Mouse (Mus musculus) layer of hippocampus, postnatal 14 days (tissue): ENCODE results near the gene Nrbp1. TPM values are rescaled to one million over a fixed set of nuclear protein-coding genes. Genes with fewer than 3 reads are reported as not detected.
A peak's percentile ranks its signal among the peaks of the same experiment; 100 is the strongest.
"Not testable (repeated sequence)": the region's sequence is repeated elsewhere in the genome, so short reads cannot be mapped to it uniquely, and the experiment has no call there.

Source experiments
- DNase-seq, 2 experiments: peaks; one replicate each; pipeline ENCODE4 v3.0.0; 2021 to 2022; ENCODE audit warnings: low spot score in 2 of 2, mixed read lengths in 1 of 2
- total RNA-seq, 2 experiments: library from RNA; stranded (reverse); gene quantifications; 2 replicates each; pipeline ENCODE4 v1.2.3; 2021

Nrbp1 gene
- total RNA-seq, 2 experiments from 2014 or later: 77.7 to 79.7 TPM

DNA sequence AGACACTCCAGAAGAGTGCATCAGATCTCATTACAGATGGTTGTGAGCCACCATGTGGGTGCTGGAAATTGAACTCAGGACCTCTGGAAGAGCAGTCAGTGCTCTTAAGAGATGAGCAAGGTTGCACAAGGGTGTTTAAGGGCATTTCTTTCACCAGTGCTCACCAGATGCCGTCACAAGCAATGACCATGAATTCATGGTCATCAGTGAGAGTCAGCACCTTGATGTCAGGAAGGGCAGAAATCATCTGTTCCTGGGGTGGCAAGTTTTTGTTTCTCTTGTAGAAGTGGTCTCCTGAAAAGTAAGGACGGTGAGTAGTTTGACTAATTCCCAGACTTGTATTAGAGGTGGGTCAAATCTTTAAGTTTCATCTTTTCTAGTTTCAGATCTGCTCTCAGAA, 36.8 kb upstream of the Nrbp1 start:
- no peak for DNase-seq

DNA sequence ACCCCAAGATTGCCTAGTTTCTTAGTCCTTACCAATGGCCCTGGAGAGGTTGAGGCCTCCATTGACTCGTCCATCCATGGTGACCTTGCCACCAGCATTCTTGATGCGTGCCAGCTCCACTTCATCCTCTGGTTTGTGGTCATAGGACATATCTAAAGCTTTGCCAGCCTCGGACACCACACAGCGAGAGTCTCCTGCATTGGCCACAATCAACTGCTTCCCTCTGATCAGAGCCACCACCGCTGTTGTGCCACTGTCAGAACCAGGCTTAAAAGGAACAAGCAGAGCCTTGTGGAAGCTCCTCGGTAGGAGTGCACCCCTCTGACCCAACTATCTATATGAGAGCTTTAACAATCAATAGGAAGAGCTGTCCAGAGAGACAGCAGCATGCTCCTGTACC, 36.2 kb upstream of the Nrbp1 start:
- no peak for DNase-seq

DNA sequence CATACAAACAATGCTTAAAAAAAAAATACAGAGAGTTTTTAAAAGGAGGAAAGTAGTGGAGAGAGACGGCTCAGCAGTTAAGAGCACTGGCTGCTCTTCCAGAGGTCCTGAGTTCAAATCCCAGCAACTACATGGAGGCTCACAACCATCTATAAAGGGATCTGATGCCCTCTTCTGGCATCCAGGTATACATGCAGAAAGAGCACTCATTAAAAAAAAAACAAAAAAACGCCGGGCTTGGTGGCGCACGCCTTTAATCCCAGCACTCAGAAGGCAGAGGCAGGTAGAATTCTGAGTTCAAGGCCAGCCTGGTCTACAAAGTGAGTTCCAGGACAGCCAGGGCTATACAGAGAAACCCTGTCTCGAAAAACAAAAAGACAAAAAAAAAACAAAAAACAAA, 24.1 kb upstream of the Nrbp1 start:
- DNase-seq: not testable (repeated sequence)

DNA sequence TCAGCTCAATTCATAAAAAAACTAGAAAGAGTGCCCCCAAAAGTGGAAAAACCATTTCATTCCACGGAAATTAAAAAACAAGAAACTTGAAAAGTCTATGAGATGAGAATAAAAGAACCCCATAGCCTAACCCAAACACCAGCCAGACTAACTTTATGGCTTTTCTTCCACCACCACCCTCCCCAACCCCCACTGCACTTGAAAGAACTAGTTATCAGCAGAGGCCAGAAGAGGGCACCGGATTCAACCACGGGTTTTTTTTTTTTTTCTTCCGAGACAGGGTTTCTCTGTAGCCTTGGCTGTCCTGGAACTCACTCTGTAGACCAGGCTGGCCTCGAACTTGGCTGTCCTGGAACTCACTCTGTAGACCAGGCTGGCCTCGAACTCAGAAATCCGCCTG, 22.4 kb upstream of the Nrbp1 start:
- no peak for DNase-seq

DNA sequence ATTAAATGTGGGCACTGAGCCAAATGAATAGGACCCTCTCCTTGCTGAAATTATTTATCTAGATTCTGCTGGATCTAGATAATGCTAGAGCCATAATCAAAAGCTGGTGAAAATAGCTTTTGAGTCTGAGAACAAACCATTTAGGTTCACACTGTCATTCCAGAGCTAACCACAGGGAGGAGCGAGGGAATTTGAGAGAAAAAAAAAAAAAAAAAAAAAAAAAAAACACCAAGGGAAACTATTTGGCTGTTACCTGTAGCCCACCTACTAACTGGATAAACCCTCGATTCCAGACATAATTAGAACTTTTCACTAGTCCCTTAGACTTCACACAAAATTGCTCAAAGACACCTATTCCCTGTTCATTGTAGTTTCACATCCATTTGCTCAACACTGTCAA, 21.6 kb upstream of the Nrbp1 start:
- DNase-seq: no peak

DNA sequence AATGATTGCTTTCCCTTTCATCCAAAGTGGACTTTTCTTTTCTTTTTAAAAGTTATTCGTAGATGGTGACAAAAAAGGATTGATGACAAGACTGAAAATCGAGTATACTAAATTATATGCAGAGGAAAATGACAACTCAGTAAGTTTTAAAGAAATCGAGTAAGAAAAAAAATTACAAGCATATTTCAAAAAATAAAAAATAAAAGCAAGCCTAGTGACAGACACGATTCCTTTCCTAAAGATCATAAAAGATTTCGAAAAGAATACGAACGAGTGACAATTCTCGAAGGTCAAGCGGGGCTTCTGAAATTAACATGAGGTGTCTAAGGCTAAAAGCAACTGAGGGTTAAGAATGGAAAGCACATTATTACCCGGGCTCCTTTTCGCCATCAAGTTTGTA, 21.2 kb upstream of the Nrbp1 start:
- no peak for DNase-seq

DNA sequence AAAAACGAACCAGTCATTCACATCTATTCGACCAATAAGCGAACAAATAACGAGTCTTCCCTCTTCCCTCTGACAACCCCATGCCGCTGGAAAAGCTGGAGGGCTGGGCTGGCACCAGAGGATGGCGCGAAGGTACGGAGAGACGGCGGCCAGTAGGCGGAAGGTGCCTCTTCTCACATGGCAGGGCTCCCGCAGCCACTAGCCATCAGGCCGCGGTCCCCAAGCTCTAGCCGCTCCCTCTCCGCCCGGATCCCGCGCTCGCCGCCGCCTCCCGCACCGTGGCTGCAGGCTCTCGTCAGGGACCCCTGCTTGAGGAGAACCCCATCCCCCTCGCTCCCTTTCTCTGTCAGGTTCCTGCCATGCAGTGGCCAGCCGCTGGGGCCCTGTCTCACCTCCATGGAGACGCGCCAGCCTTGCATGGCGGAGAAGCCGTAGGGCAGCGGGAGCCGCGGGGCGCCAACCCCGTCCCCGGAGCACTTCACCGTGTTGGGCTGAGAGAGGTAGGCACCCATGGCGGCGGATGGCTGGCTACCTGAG, 20.7 kb upstream of the Nrbp1 start:
- peak; percentile 51 to 63 for DNase-seq

DNA sequence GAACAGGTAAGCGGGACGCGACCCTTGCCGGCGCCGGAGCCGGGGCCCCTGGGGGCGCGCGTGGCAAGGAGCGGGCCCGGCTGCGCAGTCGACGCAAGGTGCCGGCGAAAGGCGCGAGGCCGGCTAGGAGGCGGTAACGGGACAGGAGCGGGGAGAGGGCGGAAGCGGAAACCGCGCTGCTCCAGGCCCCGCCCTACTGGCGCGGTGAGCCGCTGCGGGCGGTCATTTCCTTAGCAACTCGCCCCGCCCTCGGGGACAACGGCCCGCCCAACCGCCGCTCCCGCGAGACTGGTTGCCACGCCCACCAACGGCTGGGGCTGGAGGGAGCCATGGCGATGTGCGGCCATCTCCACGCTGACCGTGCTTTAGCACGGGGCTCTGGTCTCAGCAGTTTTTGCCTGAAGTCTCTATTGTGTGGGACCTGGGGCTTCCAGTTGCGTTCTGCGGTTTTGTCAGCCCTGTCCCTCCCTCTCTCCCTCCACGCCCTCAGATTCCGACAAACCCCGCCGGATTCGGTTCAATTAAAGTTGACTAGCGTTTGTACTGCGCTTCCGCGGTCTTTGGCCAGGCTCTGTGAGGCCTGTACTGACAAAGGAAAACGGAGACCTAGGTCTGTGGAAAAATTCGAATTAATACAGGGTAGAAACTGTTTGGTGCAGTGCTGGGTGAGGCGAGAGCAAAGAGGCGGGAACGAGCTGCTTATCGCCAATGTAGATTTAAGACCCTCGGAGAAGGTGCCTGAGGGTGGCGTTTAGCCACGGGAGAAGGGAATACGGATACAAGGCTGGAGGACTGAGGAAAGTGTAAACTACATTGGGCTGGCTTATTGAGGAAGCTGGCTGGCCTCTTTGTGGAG, 20.0 kb upstream of the Nrbp1 start, which contains the start of gene Ppm1g:
Gene Ppm1g, minus strand, starts transcription at position 240 of the 856 bp plus-strand sequence.
- DNase-seq: peak; percentile 95 to 96

DNA sequence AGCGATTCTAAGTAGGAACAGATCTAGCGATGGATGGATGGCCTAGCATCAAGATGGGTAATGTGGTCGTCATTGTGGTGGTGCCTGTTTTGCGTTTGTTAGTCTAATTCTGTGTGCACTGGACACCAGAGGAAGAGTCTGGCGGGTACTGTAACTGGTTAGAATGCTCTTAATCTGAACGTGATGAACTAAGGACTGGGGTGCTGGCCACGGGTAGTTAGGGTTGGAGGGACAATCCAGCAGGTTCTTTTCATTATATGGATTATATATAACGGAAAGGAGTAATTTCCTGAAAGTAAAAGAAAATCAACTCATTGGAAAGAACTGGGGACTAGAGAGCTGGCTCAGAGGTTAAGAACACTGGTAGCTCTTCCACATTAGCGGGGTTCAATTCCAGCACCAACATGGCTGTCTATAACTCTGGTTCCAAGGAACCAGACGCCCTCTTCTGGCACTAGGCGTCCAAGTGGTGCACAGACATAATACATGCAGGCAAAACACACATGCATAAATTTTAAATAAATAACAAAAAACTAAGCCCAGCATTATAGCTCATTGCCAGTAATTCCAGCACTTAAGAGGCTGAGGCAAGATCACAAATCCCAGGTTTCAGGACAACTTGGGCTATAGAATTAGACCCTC, 19.2 kb upstream of the Nrbp1 start:
- DNase-seq: peak in 1 of 2 experiments; percentile 38

DNA sequence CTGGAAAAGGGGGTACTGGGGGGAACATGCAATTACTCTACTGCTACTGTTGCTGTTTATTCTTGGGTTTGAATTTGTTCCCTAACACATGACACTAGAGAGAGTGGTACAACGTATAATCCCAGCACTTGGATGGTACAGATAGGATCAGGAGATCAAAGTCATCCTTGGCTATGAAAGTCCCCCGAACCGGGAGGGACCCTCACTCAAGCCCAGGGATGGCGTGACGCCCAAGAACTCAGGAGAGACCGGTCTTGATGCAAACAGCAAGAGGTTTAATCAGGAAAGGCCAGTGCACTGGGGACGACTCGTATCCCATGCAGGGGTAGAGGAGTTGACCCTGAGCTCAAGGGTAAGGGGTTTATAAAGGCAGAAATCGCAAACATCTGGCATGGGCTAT, 18.0 kb upstream of the Nrbp1 start:
- DNase-seq: no peak

DNA sequence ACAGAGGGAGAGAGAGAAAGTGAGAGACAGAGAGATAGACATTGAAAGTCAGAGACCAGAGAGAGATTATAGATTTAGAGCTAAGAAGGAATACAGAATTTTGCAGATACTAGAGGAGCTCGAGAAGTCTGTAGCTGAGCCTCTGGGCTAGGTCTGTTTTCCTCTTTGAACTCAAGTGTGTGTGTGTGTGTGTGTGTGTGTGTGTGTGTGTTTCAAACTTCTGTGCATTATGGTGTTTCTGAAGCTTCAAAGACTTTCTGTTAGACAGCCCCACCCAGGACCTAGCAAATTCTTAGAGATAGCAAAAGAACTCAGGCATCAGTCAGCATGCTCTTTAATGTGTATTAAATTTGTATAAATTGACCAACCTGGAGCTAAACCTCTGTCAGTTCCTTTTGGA, 14.0 kb upstream of the Nrbp1 start:
- DNase-seq: no peak

DNA sequence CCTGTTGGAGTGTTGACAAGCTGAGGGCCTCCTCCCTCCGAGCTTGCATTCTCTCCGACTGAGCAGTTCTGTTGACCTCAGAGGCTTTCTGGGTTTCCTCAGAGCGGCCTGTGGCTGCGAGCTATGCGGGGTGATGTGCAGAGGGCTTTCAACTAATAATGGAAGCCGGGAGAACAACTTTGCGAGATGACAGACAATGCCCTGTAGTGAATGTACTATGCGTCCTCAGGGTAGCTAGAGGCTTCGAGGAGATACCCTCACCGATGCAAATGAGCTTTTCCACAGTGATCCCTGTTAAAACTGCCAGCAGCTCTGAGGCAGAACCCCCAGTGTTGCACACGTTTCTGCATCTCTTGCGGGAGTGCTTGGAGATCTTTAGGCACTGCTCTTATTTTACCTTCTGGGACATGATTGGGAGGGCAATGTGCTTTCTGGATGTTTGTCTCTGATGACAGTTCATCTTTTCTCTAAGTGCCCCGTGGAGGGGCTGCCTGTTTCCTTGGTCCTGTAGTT, 914 bp downstream of the Nrbp1 start:
- no peak for DNase-seq

DNA sequence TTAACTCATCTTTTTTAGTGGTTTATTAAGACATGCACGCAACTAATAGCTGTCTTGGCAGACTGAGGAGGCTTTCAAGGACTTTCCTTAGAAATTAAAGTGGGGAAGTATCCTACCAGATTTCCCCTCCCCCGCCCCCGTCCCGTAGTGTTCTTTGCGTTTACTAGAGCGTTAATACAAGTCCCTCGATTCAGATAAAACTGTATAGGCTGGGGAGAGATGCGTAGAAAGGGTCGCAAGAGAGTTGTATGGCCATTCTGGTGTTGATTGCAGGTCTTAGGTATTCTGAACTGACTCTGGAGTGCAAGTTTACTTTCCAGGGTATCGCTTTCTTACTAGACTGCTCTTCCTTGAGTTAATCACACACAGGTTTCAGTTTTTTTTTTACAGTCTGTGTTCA, 1.5 kb downstream of the Nrbp1 start:
- no peak for DNase-seq

DNA sequence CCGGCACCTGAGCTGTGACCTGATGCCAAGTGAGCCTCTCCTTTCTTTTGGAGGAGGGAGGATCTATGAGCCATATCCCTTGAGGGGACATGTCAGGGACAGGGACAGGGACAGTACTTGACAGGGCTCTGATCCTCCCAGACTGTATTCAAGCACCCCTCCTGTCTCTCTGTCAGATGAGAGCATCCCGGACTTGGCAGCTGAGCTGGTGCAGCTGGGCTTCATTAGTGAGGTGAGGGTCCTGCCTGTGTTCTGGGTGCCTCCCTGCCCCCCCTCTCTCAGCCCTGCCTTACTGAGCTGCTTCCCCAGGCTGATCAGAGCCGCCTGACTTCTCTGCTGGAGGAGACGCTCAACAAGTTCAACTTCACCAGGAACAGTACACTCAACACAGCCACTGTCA, 10.1 kb downstream of the Nrbp1 start:
- DNase-seq: no peak

DNA sequence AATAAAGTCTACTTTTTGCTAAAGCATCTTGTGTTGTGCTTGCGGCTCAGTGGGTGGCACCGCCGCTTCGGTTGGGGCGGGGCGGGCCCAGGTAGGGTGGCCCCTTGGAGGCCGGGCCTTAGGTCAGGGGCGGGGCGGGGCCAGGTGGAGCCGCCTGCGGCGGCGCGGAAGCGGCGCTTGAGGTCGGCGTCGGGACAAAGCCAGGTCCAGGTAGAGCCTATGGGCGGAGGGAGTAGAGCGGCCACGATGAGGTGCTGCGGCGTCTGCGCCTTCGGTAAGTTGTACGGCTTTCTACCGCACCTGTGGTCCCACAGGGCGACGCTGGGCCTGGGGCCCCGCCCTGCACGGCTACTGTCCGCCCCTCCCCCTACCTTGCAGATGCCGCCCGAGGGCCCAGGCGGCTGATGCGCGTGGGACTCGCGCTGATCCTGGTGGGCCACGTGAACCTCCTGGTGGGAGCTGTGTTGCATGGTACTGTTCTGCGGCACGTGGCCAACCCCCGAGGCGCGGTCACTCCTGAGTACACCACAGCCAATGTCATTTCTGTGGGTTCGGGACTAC, 11.0 kb downstream of the Nrbp1 start, which contains the start of gene Krtcap3:
Gene Krtcap3, plus strand, starts transcription at position 151 of the 561 bp plus-strand sequence.
- DNase-seq: peak in 1 of 2 experiments; percentile 22

DNA sequence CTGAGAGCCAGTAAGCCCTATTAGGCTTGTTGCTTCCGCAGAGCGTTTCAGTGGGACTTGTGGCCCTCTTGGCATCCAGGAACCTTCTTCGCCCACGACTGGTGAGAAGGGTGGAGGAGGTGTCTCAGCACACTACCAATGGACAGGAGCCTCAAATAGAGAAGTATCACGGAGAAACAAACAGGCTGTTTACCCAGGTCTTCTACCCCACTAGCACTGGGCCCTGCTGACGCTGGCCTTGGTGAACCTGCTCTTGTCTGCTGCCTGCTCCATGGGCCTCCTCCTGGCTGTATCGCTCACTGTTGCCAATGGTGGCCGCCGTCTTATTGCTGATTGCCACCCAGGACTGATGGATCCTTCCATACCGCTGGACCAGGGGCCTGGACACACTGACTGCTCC, 11.5 kb downstream of the Nrbp1 start:
- no peak for DNase-seq

DNA sequence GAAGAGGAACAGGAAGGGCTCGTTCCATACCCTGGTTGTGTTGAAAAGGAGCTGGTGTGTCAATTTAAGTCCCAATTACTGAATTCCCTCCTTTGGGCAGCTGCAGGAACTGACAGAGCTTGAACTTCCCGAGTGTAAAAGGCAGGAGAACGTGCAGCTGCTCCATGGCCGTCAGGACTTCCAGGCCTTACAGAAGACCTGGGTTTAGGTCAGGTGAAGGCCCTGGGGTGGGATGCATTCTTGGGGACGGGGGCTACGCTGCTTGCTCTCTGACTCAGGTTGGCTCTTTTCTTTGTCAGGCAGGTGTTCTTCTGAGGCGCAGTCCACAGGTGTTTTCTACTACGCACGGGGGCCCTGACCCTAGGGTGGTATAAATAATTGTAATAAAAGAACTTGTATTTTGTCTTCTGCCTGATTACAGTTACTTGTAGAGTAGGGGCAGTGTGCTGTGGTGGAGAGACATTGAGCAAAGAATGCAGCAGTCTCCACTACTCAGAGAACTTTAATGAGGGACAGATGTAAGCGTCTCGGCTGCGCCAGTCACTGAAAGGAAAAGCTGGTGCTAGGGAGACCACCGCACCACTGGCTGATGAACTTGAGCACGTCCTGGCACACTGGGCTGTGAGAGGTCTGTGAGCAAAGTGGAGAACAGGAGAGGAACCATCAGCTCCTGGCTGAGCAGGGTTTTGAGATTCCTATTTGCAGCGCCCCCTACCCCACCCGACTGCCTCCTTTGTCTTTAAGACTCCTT, 12.3 kb downstream of the Nrbp1 start:
- DNase-seq: no peak

DNA sequence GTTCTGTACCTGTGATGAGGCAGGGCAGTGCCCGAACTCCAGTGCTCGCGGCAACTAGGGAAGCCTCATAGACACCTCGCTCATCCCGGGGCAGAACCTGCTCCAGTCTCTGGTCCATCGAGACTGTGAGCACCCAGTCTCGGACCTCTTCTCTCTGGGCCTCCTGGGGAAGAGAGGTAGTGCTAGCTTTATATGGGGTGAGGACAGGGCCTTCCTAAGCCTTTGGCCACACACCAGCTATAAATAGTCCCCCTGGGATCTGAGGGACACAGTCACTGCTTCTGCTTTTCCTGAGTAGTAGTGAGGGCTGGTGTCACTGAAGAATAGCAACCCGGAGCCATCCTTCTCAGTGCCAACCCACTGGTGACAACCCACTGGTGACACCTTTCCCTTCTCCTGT, 13.1 kb downstream of the Nrbp1 start:
- DNase-seq: no peak

DNA sequence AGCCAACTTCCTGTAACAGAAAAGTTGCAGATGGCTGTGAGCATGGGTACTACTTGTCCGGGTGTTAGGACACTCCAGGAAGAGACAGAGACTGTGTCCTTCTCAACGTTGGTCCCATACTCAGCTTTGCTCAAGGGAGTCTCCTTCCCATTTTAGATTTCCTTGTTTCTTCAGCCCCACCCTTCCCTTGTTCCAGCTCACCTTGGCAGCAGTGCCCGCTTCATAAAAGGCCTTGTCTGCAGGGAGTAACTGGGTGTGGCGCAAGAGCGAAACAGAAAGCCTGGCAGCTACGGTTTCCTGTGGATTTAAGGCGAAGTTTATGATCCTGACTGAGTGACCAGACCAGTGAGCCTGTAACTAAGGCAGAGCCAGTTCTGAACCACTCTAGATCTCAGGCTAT, 13.8 kb downstream of the Nrbp1 start:
- no peak for DNase-seq

DNA sequence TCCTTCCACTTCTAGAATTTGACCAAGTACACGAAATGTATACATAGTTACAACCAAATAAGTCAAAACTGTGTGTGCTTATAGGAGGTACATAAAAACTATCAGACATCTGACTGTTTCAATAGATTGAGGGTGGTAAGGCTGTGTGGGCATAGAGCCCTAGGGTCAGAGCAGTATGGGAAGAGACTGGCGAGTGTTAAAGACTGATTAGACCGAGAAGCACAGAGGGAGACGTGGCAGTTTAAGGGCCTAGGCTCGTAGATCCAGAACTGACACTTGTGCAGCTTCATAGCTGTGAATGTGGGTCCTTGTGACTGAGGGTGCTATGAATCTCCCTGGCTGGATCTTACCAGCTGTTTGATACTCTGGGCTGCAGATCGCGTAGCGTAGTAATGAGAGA, 14.2 kb downstream of the Nrbp1 start:
- DNase-seq: no peak

DNA sequence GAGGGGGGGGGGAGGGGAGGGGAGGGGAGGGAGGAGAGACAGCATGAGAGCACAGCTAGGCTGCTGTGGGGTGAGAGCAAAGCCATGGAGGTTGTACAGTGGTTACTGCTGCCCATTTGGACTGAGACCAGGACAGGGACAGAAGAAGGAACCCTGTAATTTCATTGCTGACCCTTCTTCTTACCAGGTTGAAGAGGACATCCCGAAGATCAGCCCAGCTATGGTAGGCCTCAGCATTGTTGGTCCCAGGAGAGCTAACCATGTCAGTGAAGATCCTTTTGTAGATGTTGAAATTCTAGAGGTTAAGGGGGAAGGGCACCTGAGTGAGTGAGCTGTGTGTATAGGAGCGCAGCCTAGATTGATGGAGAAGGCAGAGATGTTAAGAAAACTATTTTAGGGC, 14.7 kb downstream of the Nrbp1 start:
- DNase-seq: no peak
